Mouse (Mus musculus) myocyte (in vitro differentiated cells): ENCODE measurements around the gene Rgs6.

Experiments used
- MAX ChIP-seq: IDR thresholded peaks from one replicate; pipeline ENCODE4 v1.6.1; 2011; ENCODE audit warnings: low read depth, mild to moderate bottlenecking, control low read depth
- MYOG ChIP-seq, 3 experiments: IDR thresholded peaks; one replicate each; pipeline ENCODE4 v1.6.1; 2011; ENCODE audit warnings: control low read depth in 2 of 3, low read depth in 2 of 3, mild to moderate bottlenecking in 2 of 3; ENCODE audit not compliant: insufficient read length in 2 of 3, control insufficient read depth in 1 of 3, insufficient read depth in 1 of 3
- POLR2A ChIP-seq: IDR thresholded peaks from one replicate; pipeline ENCODE4 v1.6.1; 2011; ENCODE audit warnings: low read depth, mild to moderate bottlenecking, control low read depth, moderate library complexity; ENCODE audit not compliant: insufficient read length

GRCm38 (mm10) chr12:83000033-83000570 lies 412.0 kb downstream of the Rgs6 start:
- TF ChIP-seq POLR2A: no peak
- no peak for TF ChIP-seq MAX
- TF ChIP-seq MYOG (IDR thresholded peaks at IDR 0.05; ENCODE audit: control insufficient read depth in 1 of 3, insufficient read depth in 1 of 3, insufficient read length in 2 of 3, low read depth in 2 of 3): no peak
